Mouse (Mus musculus): ENCODE measurements around the gene Mthfd1l. TPM values are rescaled to one million over a fixed set of nuclear protein-coding genes. Genes with fewer than 3 reads are reported as not detected.

Mthfd1l gene
- polyA plus RNA-seq, 1 experiment = 1.6 TPM

DNA sequence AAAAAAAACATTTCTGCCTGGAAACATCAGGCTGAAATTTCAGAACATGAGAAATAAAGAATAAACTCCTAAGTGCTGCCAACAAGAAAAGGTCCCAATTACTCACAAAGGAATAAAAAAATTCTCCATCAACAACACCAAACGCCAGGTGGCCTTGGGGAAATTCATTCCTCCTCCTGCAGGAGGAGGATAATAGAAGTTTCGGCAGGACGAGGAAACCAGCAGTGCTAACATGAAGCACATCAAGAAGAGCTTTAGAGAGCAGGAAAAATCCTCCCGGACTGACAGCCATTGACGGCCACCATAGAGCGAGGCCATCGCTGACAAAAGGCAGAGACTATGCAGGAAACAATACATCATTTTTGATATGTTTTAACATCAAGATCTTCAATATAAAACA is 71.5 kb downstream of the Mthfd1l start:
- no peak overlapping the region for H3K27ac ChIP-seq (ENCODE audit: control insufficient read depth, insufficient read depth, low read depth, low read length)
- TF ChIP-seq CTCF (IDR thresholded peaks at IDR 0.05; ENCODE audit: control insufficient read depth, insufficient read depth, insufficient replicate concordance, low read depth, low read length) (no peak), POLR2A (IDR thresholded peaks at IDR 0.05; ENCODE audit: control insufficient read depth, low read depth, low read length) (no peak)
- H3K4me3 ChIP-seq (ENCODE audit: control insufficient read depth, low read depth, low read length) = no peak overlapping the region
- no peaks in the 10 kb centered on the region for H3K36me3 ChIP-seq (ENCODE audit: control insufficient read depth, insufficient read depth, low read length)
- H3K4me1 ChIP-seq (ENCODE audit: control insufficient read depth, insufficient read depth, low read length) = no peaks in the 10 kb centered on the region
- H3K27me3 ChIP-seq (ENCODE audit: control insufficient read depth, insufficient read depth, low read length) = no peaks in the 10 kb centered on the region

GRCm38 (mm10) chr10:4046496-4046895 is 73.6 kb downstream of the Mthfd1l start:
- Histone ChIP-seq H3K36me3 (ENCODE audit: control insufficient read depth, insufficient read depth, low read length) (no peaks in the 10 kb centered on the region), H3K27me3 (ENCODE audit: control insufficient read depth, insufficient read depth, low read length) (no peaks in the 10 kb centered on the region), H3K4me3 (ENCODE audit: control insufficient read depth, low read depth, low read length) (no peak overlapping the region), H3K4me1 (ENCODE audit: control insufficient read depth, insufficient read depth, low read length) (no peaks in the 10 kb centered on the region), H3K27ac (ENCODE audit: control insufficient read depth, insufficient read depth, low read depth, low read length) (no peak overlapping the region)
- TF ChIP-seq CTCF (IDR thresholded peaks at IDR 0.05; ENCODE audit: control insufficient read depth, insufficient read depth, insufficient replicate concordance, low read depth, low read length) (no peak), POLR2A (IDR thresholded peaks at IDR 0.05; ENCODE audit: control insufficient read depth, low read depth, low read length) (no peak)

GRCm38 (mm10) chr10:4047666-4048065 is 74.7 kb downstream of the Mthfd1l start:
- Histone ChIP-seq H3K27ac (ENCODE audit: control insufficient read depth, insufficient read depth, low read depth, low read length) (no peak overlapping the region), H3K36me3 (ENCODE audit: control insufficient read depth, insufficient read depth, low read length) (no peaks in the 10 kb centered on the region), H3K4me1 (ENCODE audit: control insufficient read depth, insufficient read depth, low read length) (no peaks in the 10 kb centered on the region), H3K27me3 (ENCODE audit: control insufficient read depth, insufficient read depth, low read length) (no peaks in the 10 kb centered on the region), H3K4me3 (ENCODE audit: control insufficient read depth, low read depth, low read length) (no peak overlapping the region)
- TF ChIP-seq CTCF (IDR thresholded peaks at IDR 0.05; ENCODE audit: control insufficient read depth, insufficient read depth, insufficient replicate concordance, low read depth, low read length) (no peak), POLR2A (IDR thresholded peaks at IDR 0.05; ENCODE audit: control insufficient read depth, low read depth, low read length) (no peak)

DNA sequence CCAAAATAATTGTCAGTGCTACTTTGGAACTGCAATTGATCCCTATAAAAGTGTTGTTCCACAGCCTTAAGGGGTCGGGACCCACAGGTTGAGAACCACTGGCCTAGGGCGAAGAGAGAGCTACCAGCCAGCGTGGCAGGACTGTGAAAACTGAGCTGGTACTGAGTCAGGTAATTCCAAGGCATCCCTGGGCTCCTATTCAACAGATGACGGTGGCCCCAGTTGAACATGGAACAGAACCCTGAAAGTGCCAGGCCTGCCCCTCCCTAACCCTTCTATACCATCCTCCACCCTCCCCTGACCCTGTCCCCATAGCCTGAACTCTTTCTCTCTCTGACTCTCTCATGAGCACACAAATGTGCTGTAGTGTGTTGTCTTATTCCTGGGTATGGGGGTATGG is 77.3 kb downstream of the Mthfd1l start:
- Histone ChIP-seq H3K27ac (ENCODE audit: control insufficient read depth, insufficient read depth, low read depth, low read length) (no peak overlapping the region), H3K27me3 (ENCODE audit: control insufficient read depth, insufficient read depth, low read length) (no peaks in the 10 kb centered on the region), H3K4me3 (ENCODE audit: control insufficient read depth, low read depth, low read length) (no peak overlapping the region), H3K36me3 (ENCODE audit: control insufficient read depth, insufficient read depth, low read length) (no peaks in the 10 kb centered on the region), H3K4me1 (ENCODE audit: control insufficient read depth, insufficient read depth, low read length) (no peaks in the 10 kb centered on the region)
- TF ChIP-seq POLR2A (IDR thresholded peaks at IDR 0.05; ENCODE audit: control insufficient read depth, low read depth, low read length) (no peak), CTCF (IDR thresholded peaks at IDR 0.05; ENCODE audit: control insufficient read depth, insufficient read depth, insufficient replicate concordance, low read depth, low read length) (no peak)

- Histone ChIP-seq H3K27me3 (ENCODE audit: control insufficient read depth, insufficient read depth, low read length) (no peaks in the 10 kb centered on the region), H3K27ac (ENCODE audit: control insufficient read depth, insufficient read depth, low read depth, low read length) (no peak overlapping the region), H3K4me1 (ENCODE audit: control insufficient read depth, insufficient read depth, low read length) (no peaks in the 10 kb centered on the region), H3K36me3 (ENCODE audit: control insufficient read depth, insufficient read depth, low read length) (no peaks in the 10 kb centered on the region), H3K4me3 (ENCODE audit: control insufficient read depth, low read depth, low read length) (no peak overlapping the region)
- TF ChIP-seq CTCF (IDR thresholded peaks at IDR 0.05; ENCODE audit: control insufficient read depth, insufficient read depth, insufficient replicate concordance, low read depth, low read length) (no peak), POLR2A (IDR thresholded peaks at IDR 0.05; ENCODE audit: control insufficient read depth, low read depth, low read length) (no peak)
These were observed 79.8 kb downstream of the Mthfd1l start for GRCm38 (mm10) chr10:4052711-4053110.

DNA sequence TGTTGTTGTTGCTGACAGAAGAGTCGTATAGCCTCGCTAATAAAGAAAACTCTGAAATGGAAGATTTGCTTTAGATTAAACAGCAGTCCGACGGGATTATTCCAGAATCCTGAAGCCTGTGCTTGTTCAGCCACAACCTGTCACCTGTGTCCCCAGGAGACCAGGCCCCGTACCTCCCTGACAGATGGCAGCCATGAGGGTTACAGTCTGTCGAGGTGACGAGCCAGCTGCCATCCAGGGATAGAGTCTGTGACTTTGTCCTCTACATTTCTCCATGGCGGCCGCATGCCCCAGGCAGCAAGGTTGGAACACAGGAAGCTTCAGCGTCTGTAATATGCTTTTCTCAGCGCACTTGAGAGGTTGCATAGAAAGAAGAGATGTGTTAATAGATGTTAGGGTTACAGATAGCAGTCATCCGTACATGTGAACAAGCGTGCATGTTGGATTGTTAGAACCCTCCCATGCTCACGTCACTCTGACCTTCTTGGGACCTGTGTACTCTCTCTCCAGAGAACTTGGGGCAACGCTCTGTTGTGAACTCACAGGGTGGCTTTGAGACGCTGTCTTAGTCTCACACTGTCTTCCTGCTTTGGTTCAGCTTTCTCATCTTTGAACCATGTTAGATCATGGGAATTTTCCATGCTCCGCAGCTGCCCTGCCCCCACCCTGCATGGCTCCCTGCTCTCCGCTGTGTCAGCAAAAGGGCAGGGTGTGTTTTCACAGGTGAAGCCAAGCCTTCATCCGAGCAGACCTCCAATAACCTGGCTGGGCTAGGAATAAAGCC is 80.6 kb downstream of the Mthfd1l start:
- H3K27me3 ChIP-seq (ENCODE audit: control insufficient read depth, insufficient read depth, low read length) = no peaks in the 10 kb centered on the region
- H3K27ac ChIP-seq (ENCODE audit: control insufficient read depth, insufficient read depth, low read depth, low read length) = no peak overlapping the region
- TF ChIP-seq CTCF (IDR thresholded peaks at IDR 0.05; ENCODE audit: control insufficient read depth, insufficient read depth, insufficient replicate concordance, low read depth, low read length) (no peak), POLR2A (IDR thresholded peaks at IDR 0.05; ENCODE audit: control insufficient read depth, low read depth, low read length) (no peak)
- no peaks in the 10 kb centered on the region for H3K4me1 ChIP-seq (ENCODE audit: control insufficient read depth, insufficient read depth, low read length)
- no peak overlapping the region for H3K4me3 ChIP-seq (ENCODE audit: control insufficient read depth, low read depth, low read length)
- H3K36me3 ChIP-seq (ENCODE audit: control insufficient read depth, insufficient read depth, low read length) = no peaks in the 10 kb centered on the region

- Histone ChIP-seq H3K4me1 (ENCODE audit: control insufficient read depth, insufficient read depth, low read length) (no peaks in the 10 kb centered on the region), H3K36me3 (ENCODE audit: control insufficient read depth, insufficient read depth, low read length) (no peaks in the 10 kb centered on the region), H3K4me3 (ENCODE audit: control insufficient read depth, low read depth, low read length) (no peak overlapping the region), H3K27ac (ENCODE audit: control insufficient read depth, insufficient read depth, low read depth, low read length) (no peak overlapping the region), H3K27me3 (ENCODE audit: control insufficient read depth, insufficient read depth, low read length) (no peaks in the 10 kb centered on the region)
- no peak for TF ChIP-seq CTCF (IDR thresholded peaks at IDR 0.05; ENCODE audit: control insufficient read depth, insufficient read depth, insufficient replicate concordance, low read depth, low read length)
- TF ChIP-seq POLR2A (IDR thresholded peaks at IDR 0.05; ENCODE audit: control insufficient read depth, low read depth, low read length) = no peak
These were observed 81.7 kb downstream of the Mthfd1l start for GRCm38 (mm10) chr10:4054589-4054988.
